Mouse (Mus musculus): ENCODE results near the gene 1600002K03Rik. TPM values are rescaled to one million over a fixed set of nuclear protein-coding genes. Genes with fewer than 3 reads are reported as not detected.

Gene 1600002K03Rik
- total and polyA plus RNA-seq, 2 experiments = 5.1 to 10.0 TPM

- DNase-seq (ENCODE audit: extremely low read depth, low read depth, low spot score) = no peak
- Histone ChIP-seq H3K27me3 (ENCODE audit: control insufficient read depth, insufficient read depth, low read length) (peaks cover 8% of the 10 kb centered on the region), H3K79me2 (ENCODE audit: control insufficient read depth, insufficient read depth, low read length) (no peaks in the 10 kb centered on the region), H3K27ac (replicated peaks; ENCODE audit: insufficient read depth, low read depth, low read length) (no peak overlapping the region), H3K9ac (ENCODE audit: low read depth, low read length) (no peak overlapping the region), H3K4me1 (ENCODE audit: control insufficient read depth, insufficient read depth, low read length) (no peaks in the 10 kb centered on the region), H3K4me3 (ENCODE audit: insufficient read depth, low read depth, low read length) (no peak overlapping the region), H3K36me3 (ENCODE audit: control insufficient read depth, insufficient read depth, low read length) (no peaks in the 10 kb centered on the region)
- 62% methylated on average over 27 of the region's 27 CpGs for WGBS
- TF ChIP-seq POLR2A (IDR thresholded peaks at IDR 0.05; ENCODE audit: extremely low read depth, insufficient read depth, low read length) (no peak), CTCF (IDR thresholded peaks at IDR 0.05; ENCODE audit: low read depth, low read length) (no peak)
Measured at GRCm38 (mm10) chr10:80186649-80187048, 13.9 kb downstream of the 1600002K03Rik start.

GRCm38 (mm10) chr10:80187739-80188138, 15.0 kb downstream of the 1600002K03Rik start:
- Histone ChIP-seq H3K4me3 (ENCODE audit: insufficient read depth, low read depth, low read length) (no peak overlapping the region), H3K27me3 (ENCODE audit: control insufficient read depth, insufficient read depth, low read length) (peaks cover 8% of the 10 kb centered on the region), H3K9ac (ENCODE audit: low read depth, low read length) (no peak overlapping the region), H3K79me2 (ENCODE audit: control insufficient read depth, insufficient read depth, low read length) (no peaks in the 10 kb centered on the region), H3K36me3 (ENCODE audit: control insufficient read depth, insufficient read depth, low read length) (no peaks in the 10 kb centered on the region), H3K4me1 (ENCODE audit: control insufficient read depth, insufficient read depth, low read length) (no peaks in the 10 kb centered on the region), H3K27ac (replicated peaks; ENCODE audit: insufficient read depth, low read depth, low read length) (no peak overlapping the region)
- TF ChIP-seq POLR2A (IDR thresholded peaks at IDR 0.05; ENCODE audit: extremely low read depth, insufficient read depth, low read length) = no peak
- no peak for TF ChIP-seq CTCF (IDR thresholded peaks at IDR 0.05; ENCODE audit: low read depth, low read length)
- DNase-seq (ENCODE audit: extremely low read depth, low read depth, low spot score) = no peak
- WGBS = 93% methylated on average over 10 of the region's 10 CpGs

- no peaks in the 10 kb centered on the region for H3K36me3 ChIP-seq (ENCODE audit: control insufficient read depth, insufficient read depth, low read length)
- no peaks in the 10 kb centered on the region for H3K4me1 ChIP-seq (ENCODE audit: control insufficient read depth, insufficient read depth, low read length)
- H3K27ac ChIP-seq (replicated peaks; ENCODE audit: insufficient read depth, low read depth, low read length) = no peak overlapping the region
- WGBS = 82% methylated on average over 15 of the region's 15 CpGs
- DNase-seq (ENCODE audit: extremely low read depth, low read depth, low spot score) = no peak
- no peak overlapping the region for H3K4me3 ChIP-seq (ENCODE audit: insufficient read depth, low read depth, low read length)
- H3K9ac ChIP-seq (ENCODE audit: low read depth, low read length) = no peak overlapping the region
- H3K79me2 ChIP-seq (ENCODE audit: control insufficient read depth, insufficient read depth, low read length) = no peaks in the 10 kb centered on the region
- no peak for TF ChIP-seq POLR2A (IDR thresholded peaks at IDR 0.05; ENCODE audit: extremely low read depth, insufficient read depth, low read length)
- no peak for TF ChIP-seq CTCF (IDR thresholded peaks at IDR 0.05; ENCODE audit: low read depth, low read length)
- peaks cover 8% of the 10 kb centered on the region for H3K27me3 ChIP-seq (ENCODE audit: control insufficient read depth, insufficient read depth, low read length)
Measured at GRCm38 (mm10) chr10:80188453-80189024, 15.8 kb downstream of the 1600002K03Rik start.

GRCm38 (mm10) chr10:80189999-80190398, 17.3 kb downstream of the 1600002K03Rik start:
- DNase-seq (ENCODE audit: extremely low read depth, low read depth, low spot score) = no peak
- 14% methylated on average over 21 of the region's 21 CpGs for WGBS
- H3K4me3 ChIP-seq (ENCODE audit: insufficient read depth, low read depth, low read length) = no peak overlapping the region
- H3K79me2 ChIP-seq (ENCODE audit: control insufficient read depth, insufficient read depth, low read length) = no peaks in the 10 kb centered on the region
- H3K27ac ChIP-seq (replicated peaks; ENCODE audit: insufficient read depth, low read depth, low read length) = no peak overlapping the region
- TF ChIP-seq CTCF (IDR thresholded peaks at IDR 0.05; ENCODE audit: low read depth, low read length) (no peak), POLR2A (IDR thresholded peaks at IDR 0.05; ENCODE audit: extremely low read depth, insufficient read depth, low read length) (no peak)
- H3K9ac ChIP-seq (ENCODE audit: low read depth, low read length) = no peak overlapping the region; the same call in 1 of the 2 replicates
- no peaks in the 10 kb centered on the region for H3K36me3 ChIP-seq (ENCODE audit: control insufficient read depth, insufficient read depth, low read length)
- H3K4me1 ChIP-seq (ENCODE audit: control insufficient read depth, insufficient read depth, low read length) = no peaks in the 10 kb centered on the region
- peaks cover 8% of the 10 kb centered on the region for H3K27me3 ChIP-seq (ENCODE audit: control insufficient read depth, insufficient read depth, low read length)

- Histone ChIP-seq H3K4me1 (ENCODE audit: control insufficient read depth, insufficient read depth, low read length) (no peaks in the 10 kb centered on the region), H3K27ac (replicated peaks; ENCODE audit: insufficient read depth, low read depth, low read length) (no peak overlapping the region), H3K4me3 (ENCODE audit: insufficient read depth, low read depth, low read length) (peak overlapping the region; percentile 13; the same call in 1 of the 2 replicates), H3K79me2 (ENCODE audit: control insufficient read depth, insufficient read depth, low read length) (no peaks in the 10 kb centered on the region), H3K36me3 (ENCODE audit: control insufficient read depth, insufficient read depth, low read length) (no peaks in the 10 kb centered on the region), H3K27me3 (ENCODE audit: control insufficient read depth, insufficient read depth, low read length) (peaks cover 8% of the 10 kb centered on the region), H3K9ac (ENCODE audit: low read depth, low read length) (0 out of 2 replicates have a peak overlapping the region, but pooled peaks have one; percentile 19)
- DNase-seq (ENCODE audit: extremely low read depth, low read depth, low spot score) = no peak
- 2% methylated on average over 47 of the region's 48 CpGs for WGBS
- TF ChIP-seq CTCF (IDR thresholded peaks at IDR 0.05; ENCODE audit: low read depth, low read length) (no peak), POLR2A (IDR thresholded peaks at IDR 0.05; ENCODE audit: extremely low read depth, insufficient read depth, low read length) (no peak)
Measured at GRCm38 (mm10) chr10:80190491-80191051, 17.8 kb downstream of the 1600002K03Rik start.

- Histone ChIP-seq H3K36me3 (ENCODE audit: control insufficient read depth, insufficient read depth, low read length) (no peaks in the 10 kb centered on the region), H3K27me3 (ENCODE audit: control insufficient read depth, insufficient read depth, low read length) (peaks cover 8% of the 10 kb centered on the region)
- TF ChIP-seq CTCF (IDR thresholded peaks at IDR 0.05; ENCODE audit: low read depth, low read length) (no peak), POLR2A (IDR thresholded peaks at IDR 0.05; ENCODE audit: extremely low read depth, insufficient read depth, low read length) (no peak)
Measured at GRCm38 (mm10) chr10:80193976-80194375, 21.2 kb downstream of the 1600002K03Rik start.

More at GRCm38 (mm10) chr10:80193976-80194375, 21.2 kb downstream of the 1600002K03Rik start:
- no peak overlapping the region for H3K9ac ChIP-seq (ENCODE audit: low read depth, low read length)
- 94% methylated on average over 6 of the region's 6 CpGs for WGBS
- H3K27ac ChIP-seq (replicated peaks; ENCODE audit: insufficient read depth, low read depth, low read length) = no peak overlapping the region
- no peak for DNase-seq (ENCODE audit: extremely low read depth, low read depth, low spot score)
- no peaks in the 10 kb centered on the region for H3K79me2 ChIP-seq (ENCODE audit: control insufficient read depth, insufficient read depth, low read length)
- H3K4me3 ChIP-seq (ENCODE audit: insufficient read depth, low read depth, low read length) = no peak overlapping the region
- H3K4me1 ChIP-seq (ENCODE audit: control insufficient read depth, insufficient read depth, low read length) = no peaks in the 10 kb centered on the region

Measured in liver, adult 2 months (tissue).